Mouse (Mus musculus) thymus, adult 2 months (tissue): ENCODE measurements around the gene Ldhc.
"Not testable (repeated sequence)": the region's sequence is repeated elsewhere in the genome, so short reads cannot be mapped to it uniquely, and the experiment has no call there.

ENCODE experiments used
- CTCF ChIP-seq: fragments of 200-500 bp; IDR thresholded peaks from 2 replicates; pipeline ENCODE4 v1.5.1; 2012; ENCODE audit warnings: mild to moderate bottlenecking, control low read depth, low read length, moderate library complexity, borderline replicate concordance; ENCODE audit not compliant: control insufficient read depth, poor library complexity, insufficient read depth; ENCODE audit errors: extremely low read depth
- POLR2A ChIP-seq: fragments of 200-500 bp; IDR thresholded peaks from 2 replicates; pipeline ENCODE4 v1.6.1; 2012; ENCODE audit warnings: mild to moderate bottlenecking, low read length, control low read depth, moderate library complexity; ENCODE audit not compliant: control insufficient read depth, poor library complexity, insufficient read depth; ENCODE audit errors: extremely low read depth

DNA sequence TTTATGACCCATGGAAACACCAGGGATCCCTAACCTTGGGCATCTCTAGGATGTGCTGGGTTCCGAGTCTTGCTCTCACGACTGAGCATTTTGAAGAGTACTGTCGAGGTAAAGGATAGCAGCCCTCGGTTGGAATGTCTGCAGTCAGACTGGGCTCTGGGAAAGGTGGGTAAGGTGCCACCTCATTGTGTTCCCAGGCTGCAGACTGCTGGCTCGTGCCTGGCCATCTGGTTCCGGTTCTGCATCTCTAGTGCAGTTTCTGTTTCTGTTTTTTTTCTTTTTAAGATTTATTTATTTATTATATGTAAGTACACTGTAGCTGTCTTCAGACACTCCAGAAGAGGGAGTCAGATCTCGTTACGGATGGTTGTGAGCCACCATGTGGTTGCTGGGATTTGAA, 20.9 kb downstream of the Ldhc start:
- not testable (repeated sequence) for TF ChIP-seq CTCF, POLR2A
